Mouse (Mus musculus): ENCODE measurements around the gene Haus6.
"Not testable (repeated sequence)": the region's sequence is repeated elsewhere in the genome, so short reads cannot be mapped to it uniquely, and the experiment has no call there.

GRCm38 (mm10) chr4:86634312-86634711 lies 22.5 kb upstream of the Haus6 start:
- TF ChIP-seq MAX (IDR thresholded peaks at IDR 0.05; ENCODE audit: low read depth); POLR2A (IDR thresholded peaks at IDR 0.05; ENCODE audit: insufficient read length, low read depth); MYOD1 (IDR thresholded peaks at IDR 0.05; ENCODE audit: control insufficient read depth in 1 of 3, insufficient read length in 2 of 3, low read depth in 2 of 3); TCF12 (IDR thresholded peaks at IDR 0.05; ENCODE audit: insufficient read depth, poor library complexity, severe bottlenecking); E2F4 (IDR thresholded peaks at IDR 0.05; ENCODE audit: insufficient read depth); POLR2AphosphoS2 (IDR thresholded peaks at IDR 0.05; ENCODE audit: insufficient read length, low read depth); REST (IDR thresholded peaks at IDR 0.05; ENCODE audit: insufficient read depth, insufficient read length); TCF3 (IDR thresholded peaks at IDR 0.05; ENCODE audit: insufficient read length, low read depth): not testable (repeated sequence)

Data from myocyte (in vitro differentiated cells).